Mouse (Mus musculus) ES-CJ7 (cell line): ENCODE results near the gene Ccdc106.
A peak's percentile ranks its signal among the peaks of the same experiment; 100 is the strongest.

Experiments
- DNase-seq: peaks from one replicate; pipeline ENCODE4 v3.0.0; 2011; ENCODE audit warnings: low read depth, low spot score

The Ccdc106 gene

GRCm38 (mm10) chr7:5020000-5020681 is at the start of gene Ccdc106, which contains the start of gene Zfp865:
Gene Ccdc106, plus strand, starts transcription at chr7:5020553.
Gene Zfp865, plus strand, starts transcription at chr7:5020376.
- peak; percentile 99 for DNase-seq

GRCm38 (mm10) chr7:4971068-4971467 is 49.3 kb upstream of the Ccdc106 start, which contains the start of gene Sbk3:
Gene Sbk3, minus strand, starts transcription at chr7:4971168.
- DNase-seq: no peak

GRCm38 (mm10) chr7:4971710-4972109 is 48.6 kb upstream of the Ccdc106 start:
- DNase-seq: no peak

- no peak for DNase-seq
These were observed 47.9 kb upstream of the Ccdc106 start for GRCm38 (mm10) chr7:4972321-4973047.

GRCm38 (mm10) chr7:4975455-4975854 is 44.9 kb upstream of the Ccdc106 start:
- DNase-seq: no peak

- DNase-seq: peak; percentile 62
These were observed 43.5 kb upstream of the Ccdc106 start for GRCm38 (mm10) chr7:4976832-4977231.

- no peak for DNase-seq
These were observed 32.1 kb upstream of the Ccdc106 start for GRCm38 (mm10) chr7:4988250-4988649.

GRCm38 (mm10) chr7:4993347-4993998 is 26.9 kb upstream of the Ccdc106 start:
- no peak for DNase-seq

- no peak for DNase-seq
These were observed 26.2 kb upstream of the Ccdc106 start for GRCm38 (mm10) chr7:4993999-4994788.

- no peak for DNase-seq
These were observed 24.9 kb upstream of the Ccdc106 start for GRCm38 (mm10) chr7:4995268-4996002.

- DNase-seq: peak; percentile 89
These were observed 24.1 kb upstream of the Ccdc106 start, which contains the start of gene Zfp579 for GRCm38 (mm10) chr7:4996003-4996895. Gene Zfp579, minus strand, starts transcription at chr7:4996158.

- DNase-seq: no peak
These were observed 23.4 kb upstream of the Ccdc106 start for GRCm38 (mm10) chr7:4996934-4997333.

- no peak for DNase-seq
These were observed 20.5 kb upstream of the Ccdc106 start for GRCm38 (mm10) chr7:4999876-5000275.

- peak; percentile 56 for DNase-seq
These were observed 17.5 kb upstream of the Ccdc106 start for GRCm38 (mm10) chr7:5002876-5003275.

GRCm38 (mm10) chr7:5008229-5008628 is 12.1 kb upstream of the Ccdc106 start:
- DNase-seq: peak; percentile 68

- peak; percentile 94 for DNase-seq
These were observed 7.5 kb upstream of the Ccdc106 start for GRCm38 (mm10) chr7:5012681-5013513.

- peak; percentile 97 for DNase-seq
These were observed 5.9 kb upstream of the Ccdc106 start, which contains the start of the genes Zfp524 and Fiz1 for GRCm38 (mm10) chr7:5014251-5015117. Gene Zfp524, plus strand, starts transcription at chr7:5014415. Gene Fiz1, minus strand, starts transcription at chr7:5014697.
